Mouse (Mus musculus): ENCODE results near the gene Hist3h2ba. TPM values are rescaled to one million over a fixed set of nuclear protein-coding genes. Genes with fewer than 3 reads are reported as not detected.

The Hist3h2ba gene
- polyA plus RNA-seq, 1 experiment: not detected

DNA sequence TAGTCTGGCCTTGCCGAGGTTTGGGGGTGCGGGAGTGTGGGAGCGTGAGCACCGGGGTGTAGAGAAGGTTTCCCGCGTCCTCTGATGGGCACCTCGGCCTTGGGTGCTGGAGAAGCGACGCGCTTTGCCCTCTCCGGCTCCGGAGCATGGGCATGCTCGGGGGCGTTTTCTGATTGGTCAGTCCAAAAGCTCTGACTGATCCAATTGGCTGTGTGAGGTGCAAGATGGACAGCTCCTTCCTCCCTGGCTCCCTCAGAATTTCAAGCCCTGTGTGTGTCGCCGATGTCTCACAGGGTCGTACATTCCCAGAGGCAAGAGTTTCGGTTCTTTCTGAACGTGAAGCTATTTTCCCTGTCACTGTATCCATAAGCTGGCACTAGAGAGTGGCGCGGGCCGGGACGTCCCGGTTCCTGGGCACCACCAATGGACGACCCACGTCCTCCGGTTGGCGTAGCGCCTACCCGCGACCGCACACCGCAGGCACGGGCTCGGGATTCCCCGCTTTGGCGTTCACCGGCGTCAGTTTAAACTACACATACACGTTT lies 11.3 kb downstream of the Hist3h2ba start:
- TF ChIP-seq CTCF (IDR thresholded peaks at IDR 0.05; ENCODE audit: borderline replicate concordance, insufficient read depth, low read length) (0 out of 2 replicates have a peak, but pooled peaks have one; percentile 16), POLR2A (IDR thresholded peaks at IDR 0.05; ENCODE audit: low read depth, low read length) (no peak)
- H3K4me3 ChIP-seq (ENCODE audit: insufficient read depth, low read length): peak overlapping the region; percentile 37
- 0 out of 2 replicates have a peak, but pooled peaks cover 6% of the 10 kb centered on the region for H3K4me1 ChIP-seq (ENCODE audit: control insufficient read depth, insufficient read depth, low read length)
- no peak overlapping the region for H3K27ac ChIP-seq (ENCODE audit: insufficient read depth, low read length)

DNA sequence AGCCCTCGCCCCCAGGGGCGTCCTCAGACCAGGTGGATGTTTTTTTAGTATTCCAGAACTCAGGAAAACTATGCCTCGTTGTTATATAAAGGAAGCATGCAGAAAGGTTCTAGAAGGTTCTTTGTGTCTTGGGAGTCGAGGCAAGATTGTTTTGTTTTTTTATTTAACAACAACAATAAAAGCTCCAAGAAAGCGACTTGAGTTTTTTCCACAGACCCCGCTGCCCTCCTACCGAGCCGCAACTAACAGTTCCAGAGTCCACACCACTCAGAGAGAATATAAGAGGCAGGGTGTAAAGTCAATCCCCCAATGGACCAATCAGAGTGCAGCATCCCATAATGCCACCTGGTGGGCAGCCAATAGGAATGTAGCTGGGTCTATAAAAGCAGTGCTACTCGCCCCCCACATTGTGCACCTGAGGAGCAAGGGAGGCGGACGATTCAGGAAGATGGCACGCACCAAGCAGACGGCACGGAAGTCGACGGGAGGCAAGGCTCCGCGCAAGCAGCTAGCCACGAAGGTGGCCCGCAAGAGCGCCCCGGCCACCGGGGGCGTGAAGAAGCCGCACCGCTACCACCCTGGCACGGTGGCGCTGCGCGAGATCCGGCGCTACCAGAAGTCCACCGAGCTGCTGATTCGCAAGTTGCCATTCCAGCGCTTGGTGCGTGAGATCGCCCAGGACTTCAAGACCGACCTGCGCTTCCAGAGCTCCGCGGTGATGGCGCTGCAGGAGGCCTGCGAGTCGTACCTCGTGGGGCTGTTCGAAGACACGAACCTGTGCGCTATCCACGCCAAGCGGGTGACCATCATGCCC lies 12.9 kb downstream of the Hist3h2ba start:
- no peak for TF ChIP-seq POLR2A (IDR thresholded peaks at IDR 0.05; ENCODE audit: low read depth, low read length)
- 0 out of 2 replicates have a peak, but pooled peaks cover 6% of the 10 kb centered on the region for H3K4me1 ChIP-seq (ENCODE audit: control insufficient read depth, insufficient read depth, low read length)
- no peak overlapping the region for H3K27ac ChIP-seq (ENCODE audit: insufficient read depth, low read length)
- no peak overlapping the region for H3K4me3 ChIP-seq (ENCODE audit: insufficient read depth, low read length)

DNA sequence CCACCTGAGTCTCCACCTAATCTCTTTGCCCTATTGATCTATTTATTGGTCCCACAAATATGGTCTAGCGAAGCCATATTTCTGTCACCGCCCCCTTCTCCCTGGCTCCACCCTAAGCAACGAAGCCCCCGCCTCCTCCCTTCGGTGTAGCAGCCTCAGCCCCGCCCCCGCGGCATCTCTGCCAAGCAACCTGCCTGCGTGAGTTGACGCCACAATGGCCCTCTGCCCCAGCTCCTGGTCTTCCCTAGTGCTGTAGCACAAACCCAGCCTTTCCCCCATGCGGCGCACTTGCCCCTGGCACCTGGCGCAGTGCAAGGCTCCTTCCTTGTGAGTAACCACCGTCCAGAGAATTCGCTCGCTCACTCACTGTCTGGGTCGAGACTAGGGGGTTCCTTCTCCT lies 14.8 kb downstream of the Hist3h2ba start:
- no peak for TF ChIP-seq CTCF (IDR thresholded peaks at IDR 0.05; ENCODE audit: borderline replicate concordance, insufficient read depth, low read length)
- TF ChIP-seq POLR2A (IDR thresholded peaks at IDR 0.05; ENCODE audit: low read depth, low read length): no peak
- H3K4me3 ChIP-seq (ENCODE audit: insufficient read depth, low read length): no peak overlapping the region
- 0 out of 2 replicates have a peak, but pooled peaks cover 4% of the 10 kb centered on the region for H3K4me1 ChIP-seq (ENCODE audit: control insufficient read depth, insufficient read depth, low read length)
- H3K27ac ChIP-seq (ENCODE audit: insufficient read depth, low read length): no peak overlapping the region

DNA sequence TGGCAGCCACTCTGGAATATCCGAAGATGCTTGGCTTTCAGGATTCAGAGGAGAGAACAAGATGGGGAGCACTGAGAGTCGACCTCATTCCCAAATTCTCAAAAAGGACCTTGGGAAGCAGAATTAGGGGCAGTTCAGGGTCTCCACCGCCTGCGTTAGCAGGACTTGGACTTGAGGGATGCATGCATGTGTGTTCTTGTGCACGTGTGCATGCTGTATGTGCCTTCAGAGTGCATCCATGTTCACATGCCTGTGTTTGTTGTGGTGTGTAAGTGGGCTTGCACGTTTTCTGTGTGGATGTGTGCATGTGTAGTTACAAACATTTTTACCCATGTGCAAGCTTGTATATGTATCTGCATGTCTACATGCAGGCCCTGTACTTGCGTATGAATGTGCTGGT lies 15.5 kb downstream of the Hist3h2ba start:
- Histone ChIP-seq H3K27ac (ENCODE audit: insufficient read depth, low read length) (no peak overlapping the region), H3K4me1 (ENCODE audit: control insufficient read depth, insufficient read depth, low read length) (0 out of 2 replicates have a peak, but pooled peaks cover 3% of the 10 kb centered on the region), H3K4me3 (ENCODE audit: insufficient read depth, low read length) (no peak overlapping the region)
- TF ChIP-seq POLR2A (IDR thresholded peaks at IDR 0.05; ENCODE audit: low read depth, low read length): no peak
- no peak for TF ChIP-seq CTCF (IDR thresholded peaks at IDR 0.05; ENCODE audit: borderline replicate concordance, insufficient read depth, low read length)

DNA sequence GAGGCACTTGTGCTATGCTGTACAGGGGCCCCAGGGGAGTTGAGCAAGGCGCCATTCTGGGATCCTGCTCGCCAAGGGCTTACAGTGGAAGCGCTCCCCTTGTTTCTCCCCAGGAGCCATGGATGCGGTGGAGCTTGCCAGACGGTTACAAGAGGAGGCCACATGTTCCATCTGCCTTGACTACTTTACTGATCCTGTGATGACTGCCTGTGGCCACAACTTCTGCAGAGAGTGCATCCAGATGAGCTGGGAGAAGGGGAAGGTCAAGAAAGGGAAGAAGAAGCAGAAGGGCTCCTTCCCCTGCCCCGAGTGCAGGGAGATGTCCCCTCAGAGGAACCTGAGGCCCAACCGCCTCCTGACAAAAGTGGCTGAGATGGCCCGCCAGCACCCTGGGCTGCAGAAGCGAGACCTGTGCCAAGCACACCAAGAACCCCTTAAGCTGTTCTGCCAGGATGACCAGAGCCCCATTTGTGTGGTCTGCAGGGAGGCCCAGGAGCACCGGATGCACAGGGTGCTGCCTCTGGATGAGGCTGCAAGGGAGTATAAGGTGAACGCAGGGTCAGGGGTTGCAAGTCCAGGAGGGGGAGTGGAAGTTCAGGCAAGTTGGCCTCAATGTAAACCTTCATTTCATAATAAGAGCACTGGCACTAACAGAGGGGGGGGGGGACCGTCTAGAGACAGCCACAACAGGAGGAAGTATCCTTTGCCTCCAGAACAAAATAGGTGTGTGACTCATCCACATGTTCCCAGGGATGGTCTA lies 16.5 kb downstream of the Hist3h2ba start:
- Histone ChIP-seq H3K27ac (ENCODE audit: insufficient read depth, low read length) (no peak overlapping the region), H3K4me1 (ENCODE audit: control insufficient read depth, insufficient read depth, low read length) (no peaks in the 10 kb centered on the region), H3K4me3 (ENCODE audit: insufficient read depth, low read length) (no peak overlapping the region)
- TF ChIP-seq POLR2A (IDR thresholded peaks at IDR 0.05; ENCODE audit: low read depth, low read length) (no peak), CTCF (IDR thresholded peaks at IDR 0.05; ENCODE audit: borderline replicate concordance, insufficient read depth, low read length) (no peak)

DNA sequence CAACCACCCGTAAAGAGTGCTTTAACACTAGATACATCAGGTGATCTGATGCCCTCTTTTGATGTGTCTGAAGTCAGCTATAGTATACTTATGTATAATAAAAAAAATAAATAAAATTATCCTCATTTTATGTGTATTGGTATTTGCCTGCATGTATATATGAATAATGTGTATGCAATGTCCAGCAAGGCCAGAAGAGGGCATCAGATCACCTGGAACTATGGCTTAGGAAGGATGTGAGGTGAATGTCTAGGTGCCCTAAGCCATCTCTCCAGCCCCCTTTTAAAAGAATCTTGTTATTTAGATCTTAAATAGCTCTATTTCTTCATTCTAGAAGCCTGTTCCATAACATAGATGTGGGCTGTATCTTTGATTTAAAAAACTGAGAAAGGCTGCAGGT lies 18.6 kb downstream of the Hist3h2ba start:
- Histone ChIP-seq H3K4me1 (ENCODE audit: control insufficient read depth, insufficient read depth, low read length) (no peaks in the 10 kb centered on the region), H3K27ac (ENCODE audit: insufficient read depth, low read length) (no peak overlapping the region), H3K4me3 (ENCODE audit: insufficient read depth, low read length) (no peak overlapping the region)
- TF ChIP-seq POLR2A (IDR thresholded peaks at IDR 0.05; ENCODE audit: low read depth, low read length): no peak
- TF ChIP-seq CTCF (IDR thresholded peaks at IDR 0.05; ENCODE audit: borderline replicate concordance, insufficient read depth, low read length): no peak

DNA sequence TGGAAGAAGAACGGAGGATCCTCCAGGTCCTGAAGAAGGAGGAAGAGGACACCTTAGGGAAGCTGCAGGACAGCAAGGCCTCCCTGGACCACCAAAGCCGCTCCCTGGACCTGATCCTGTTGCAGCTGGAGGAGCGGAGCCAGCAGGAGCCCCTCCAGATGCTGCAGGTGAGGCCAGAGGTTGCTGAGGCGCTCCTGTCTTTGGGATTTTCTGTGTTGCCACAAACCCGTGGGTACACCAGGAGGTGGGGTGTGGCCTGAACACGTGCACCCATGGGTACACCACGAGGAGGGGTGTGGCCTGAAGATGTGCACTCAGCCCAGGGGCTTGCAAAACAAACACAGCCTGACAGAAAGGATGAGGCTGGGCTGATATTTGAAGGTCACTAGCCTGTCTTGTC lies 19.8 kb downstream of the Hist3h2ba start:
- H3K4me3 ChIP-seq (ENCODE audit: insufficient read depth, low read length): no peak overlapping the region
- no peak for TF ChIP-seq CTCF (IDR thresholded peaks at IDR 0.05; ENCODE audit: borderline replicate concordance, insufficient read depth, low read length)
- no peak for TF ChIP-seq POLR2A (IDR thresholded peaks at IDR 0.05; ENCODE audit: low read depth, low read length)
- H3K4me1 ChIP-seq (ENCODE audit: control insufficient read depth, insufficient read depth, low read length): no peaks in the 10 kb centered on the region
- H3K27ac ChIP-seq (ENCODE audit: insufficient read depth, low read length): no peak overlapping the region

DNA sequence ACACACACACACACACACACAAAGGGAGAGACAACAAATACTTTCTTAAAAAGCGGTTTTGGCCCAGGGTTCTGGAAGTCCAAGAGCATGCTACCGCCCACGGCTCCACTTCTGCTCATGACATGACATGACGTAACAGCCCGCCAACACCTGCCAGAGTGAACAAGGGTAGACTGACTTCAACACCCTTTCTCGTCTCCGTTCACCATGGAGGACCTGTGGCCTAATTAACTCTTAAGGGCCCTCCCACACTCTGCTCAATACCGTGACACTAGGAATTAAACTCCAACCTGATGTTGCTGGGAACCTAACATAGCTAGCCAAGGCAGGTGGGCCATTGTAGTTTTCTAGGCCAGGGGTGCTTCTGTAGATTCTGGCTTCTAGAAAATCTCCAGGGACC lies 20.3 kb downstream of the Hist3h2ba start:
- H3K4me1 ChIP-seq (ENCODE audit: control insufficient read depth, insufficient read depth, low read length): no peaks in the 10 kb centered on the region
- TF ChIP-seq CTCF (IDR thresholded peaks at IDR 0.05; ENCODE audit: borderline replicate concordance, insufficient read depth, low read length): no peak
- no peak for TF ChIP-seq POLR2A (IDR thresholded peaks at IDR 0.05; ENCODE audit: low read depth, low read length)
- H3K4me3 ChIP-seq (ENCODE audit: insufficient read depth, low read length): no peak overlapping the region
- H3K27ac ChIP-seq (ENCODE audit: insufficient read depth, low read length): no peak overlapping the region

DNA sequence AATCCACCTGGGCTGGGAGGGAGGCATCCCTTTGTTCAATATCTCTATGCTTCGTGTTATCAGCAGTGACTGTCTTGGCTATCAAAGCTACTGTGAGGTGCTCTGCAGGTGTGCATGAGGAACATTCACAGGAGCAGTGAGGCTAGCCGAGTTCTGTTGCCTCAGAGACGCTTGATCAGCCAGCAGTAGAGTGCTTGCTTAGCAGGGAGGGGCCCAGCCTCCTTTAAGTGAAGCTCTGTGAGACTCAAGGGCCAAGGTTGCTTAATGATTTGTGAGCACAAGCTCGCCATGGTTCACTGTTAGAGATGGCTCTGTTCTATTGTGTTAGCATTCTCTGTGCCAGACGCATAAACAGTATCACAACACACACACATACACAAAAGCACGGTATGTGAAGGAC lies 20.9 kb downstream of the Hist3h2ba start:
- TF ChIP-seq CTCF (IDR thresholded peaks at IDR 0.05; ENCODE audit: borderline replicate concordance, insufficient read depth, low read length) (no peak), POLR2A (IDR thresholded peaks at IDR 0.05; ENCODE audit: low read depth, low read length) (no peak)
- H3K27ac ChIP-seq (ENCODE audit: insufficient read depth, low read length): no peak overlapping the region
- no peak overlapping the region for H3K4me3 ChIP-seq (ENCODE audit: insufficient read depth, low read length)
- no peaks in the 10 kb centered on the region for H3K4me1 ChIP-seq (ENCODE audit: control insufficient read depth, insufficient read depth, low read length)
